Mouse (Mus musculus) mature B cell (primary cell): ENCODE results near the gene Phf5a.

Experiments used
- in situ Hi-C: fragments of 300-500 bp; cut with MboI; formaldehyde crosslinking; loops from 2 replicates; pipeline ENCODE4 v1.14.3; 2019

Gene Phf5a

DNA sequence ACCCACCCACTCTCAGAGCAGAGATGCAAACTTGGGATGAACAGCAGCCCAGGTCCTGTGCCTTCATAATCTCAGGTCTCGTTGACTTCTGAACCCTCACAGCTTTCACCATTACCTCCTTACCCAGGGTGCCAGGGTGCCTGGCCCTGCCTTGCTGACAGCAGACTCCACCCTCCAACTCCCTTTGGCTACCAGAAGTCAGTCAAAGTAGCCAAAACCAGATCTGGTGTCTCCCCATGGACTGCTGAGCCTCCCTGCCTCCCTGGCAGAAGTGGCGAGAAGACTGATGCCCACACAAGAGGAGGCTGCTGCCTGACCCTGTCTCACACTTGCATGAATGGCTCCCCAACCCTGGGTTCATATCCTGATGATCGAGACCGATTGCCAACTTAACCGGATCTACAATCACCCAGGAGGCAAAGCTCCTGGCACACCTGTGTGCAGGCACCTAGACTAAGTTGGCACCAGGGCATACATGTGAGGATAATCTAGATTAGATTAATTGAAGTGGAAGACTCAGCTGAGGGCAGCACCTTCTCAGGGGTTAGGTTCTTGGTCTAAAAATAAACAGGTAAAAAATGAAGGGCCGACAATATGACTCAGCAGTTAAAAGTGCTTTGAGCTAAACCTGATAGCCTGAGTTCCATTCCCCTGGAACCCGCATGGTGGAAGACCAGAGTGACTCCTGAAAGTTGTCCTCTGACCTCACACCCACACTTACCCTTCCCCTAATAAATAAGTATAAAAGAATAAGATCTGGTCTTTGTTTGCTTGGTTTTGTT lies 43.1 kb downstream of the Phf5a start:
- in situ Hi-C loops, result no loop called here

DNA sequence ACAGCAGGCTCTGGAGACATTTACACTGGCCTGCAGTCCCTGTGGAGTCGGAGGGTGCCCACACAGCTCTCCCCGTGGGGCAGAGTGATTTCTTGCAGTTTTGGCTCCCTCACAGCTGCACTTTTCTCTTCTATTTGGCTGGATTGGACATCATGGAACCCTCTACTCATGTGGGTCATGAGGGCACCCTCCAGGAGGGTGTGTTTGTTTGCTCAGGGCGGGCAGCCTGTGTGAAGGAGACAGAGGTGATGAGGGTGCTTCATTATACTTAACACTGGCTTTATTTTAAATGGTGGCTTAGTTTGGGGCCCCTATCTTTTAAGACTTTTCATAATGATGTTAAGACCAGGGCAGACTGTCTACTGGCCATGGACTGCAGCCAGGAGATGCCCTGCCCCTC lies 46.9 kb downstream of the Phf5a start:
- in situ Hi-C loops, result no loop called here

DNA sequence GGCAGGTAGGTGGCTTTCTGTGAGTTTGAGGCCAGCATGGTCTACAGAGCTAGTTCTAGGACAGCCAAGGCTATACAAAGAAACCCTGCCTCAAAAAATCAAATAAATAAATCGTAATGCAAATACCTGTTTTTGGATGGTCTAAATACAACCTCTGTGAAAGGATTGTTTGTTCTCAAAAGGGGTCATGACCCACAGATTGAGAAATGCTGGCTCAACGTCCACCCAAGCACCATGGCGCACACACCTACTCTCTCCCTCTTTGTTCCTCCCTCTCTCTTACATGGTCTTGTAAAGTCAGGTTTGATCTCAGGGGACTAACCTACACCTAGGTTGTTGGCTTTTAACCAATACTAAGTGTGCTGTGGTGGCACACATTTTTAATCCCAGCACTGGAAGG lies 49.1 kb downstream of the Phf5a start:
- in situ Hi-C loops, result no loop called here

DNA sequence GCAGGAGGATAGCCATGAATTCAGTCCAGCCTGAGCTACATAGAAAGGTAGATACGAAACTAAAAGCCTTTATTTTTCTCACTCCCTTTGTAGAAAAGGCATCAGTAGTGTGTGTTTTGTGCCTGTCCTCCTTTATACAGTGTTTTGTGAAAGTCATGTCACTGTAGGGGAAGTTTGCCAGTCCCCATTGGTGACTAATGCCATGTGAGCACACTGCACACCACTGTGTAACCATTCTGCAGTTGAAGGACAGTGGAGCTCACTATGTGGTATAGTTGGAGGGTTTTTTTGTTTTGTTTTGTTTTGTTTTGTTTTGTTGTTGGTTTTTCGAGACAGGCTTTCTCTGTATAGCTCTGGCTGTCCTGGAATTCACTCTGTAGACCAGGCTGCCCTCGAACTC lies 53.3 kb downstream of the Phf5a start:
- in situ Hi-C loops, result no loop called here

DNA sequence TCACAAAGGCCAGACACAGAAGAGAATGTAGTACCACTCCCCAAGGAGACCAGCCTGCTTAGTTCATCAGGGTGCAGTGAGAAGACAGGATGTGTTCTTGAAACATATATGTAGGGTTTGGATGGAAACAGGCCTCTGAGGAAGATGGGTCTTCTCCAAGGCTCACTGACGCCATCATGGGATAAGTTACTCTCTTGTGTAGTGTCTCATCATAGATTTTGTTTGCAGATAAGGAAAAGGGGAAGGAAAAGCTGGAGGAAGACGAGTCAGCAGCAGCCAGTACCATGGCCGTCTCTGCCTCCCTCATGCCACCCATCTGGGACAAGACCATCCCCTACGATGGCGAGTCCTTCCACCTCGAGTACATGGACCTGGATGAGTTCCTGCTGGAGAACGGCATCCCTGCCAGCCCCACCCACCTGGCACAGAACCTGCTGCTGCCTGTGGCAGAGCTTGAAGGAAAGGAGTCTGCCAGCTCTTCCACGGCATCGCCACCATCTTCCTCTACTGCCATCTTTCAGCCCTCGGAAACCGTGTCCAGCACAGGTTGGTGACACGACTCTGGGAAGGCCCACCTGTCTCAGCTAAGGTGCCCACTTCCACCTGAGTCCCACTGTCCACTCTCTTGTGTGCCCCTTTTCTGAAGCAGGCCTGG lies 56.9 kb downstream of the Phf5a start:
- in situ Hi-C loops, result no loop called here
